Mouse (Mus musculus) bone marrow, adult 2 months (tissue): ENCODE results near the gene Mlxipl. TPM values are rescaled to one million over a fixed set of nuclear protein-coding genes. Genes with fewer than 3 reads are reported as not detected.

Experiments used
- H3K27ac ChIP-seq: fragments of 200-500 bp; 2 replicates; pipeline ENCODE4 v1.5.1; 2012; ENCODE audit warnings: low read depth, mild to moderate bottlenecking, control low read depth, inconsistent platforms, low read length; ENCODE audit not compliant: control insufficient read depth, poor library complexity, insufficient read depth
- H3K4me1 ChIP-seq: fragments of 200-500 bp; 2 replicates; pipeline ENCODE4 v1.6.1; 2011; ENCODE audit warnings: low read length; ENCODE audit not compliant: control insufficient read depth, insufficient read depth
- H3K4me3 ChIP-seq: fragments of 200-500 bp; replicated peaks from 2 replicates; pipeline ENCODE3; 2011; ENCODE audit warnings: mild to moderate bottlenecking, low read depth, low read length, control low read depth; ENCODE audit not compliant: control insufficient read depth
- CTCF ChIP-seq: fragments of 200-500 bp; IDR thresholded peaks from 2 replicates; pipeline ENCODE4 v1.5.1; 2011; ENCODE audit warnings: low read length, control low read depth; ENCODE audit not compliant: control insufficient read depth, insufficient read depth
- POLR2A ChIP-seq: fragments of 200-500 bp; IDR thresholded peaks from 2 replicates; pipeline ENCODE4 v1.6.1; 2011; ENCODE audit warnings: low read depth, mild to moderate bottlenecking, control low read depth, low read length, borderline replicate concordance; ENCODE audit not compliant: control insufficient read depth
- WGBS: fragments of 180-500 bp; shearing (Covaris S2); methylation state at CpG from one replicate; pipeline ENCODE4 v1.1.7; 2018; 5-methylcytosine and 5-hydroxymethylcytosine counted together
- polyA plus RNA-seq: library from polyadenylated mRNA; stranded (reverse); fragments of >200 nt; gene quantifications from 2 replicates; pipeline ENCODE4 v1.2.4, GENCODE M21; 2011; ENCODE audit warnings: low replicate concordance; ENCODE audit not compliant: missing spikeins, insufficient read depth, insufficient read length

Mlxipl gene
- polyA plus RNA-seq, 1 experiment = 4.1 TPM

DNA sequence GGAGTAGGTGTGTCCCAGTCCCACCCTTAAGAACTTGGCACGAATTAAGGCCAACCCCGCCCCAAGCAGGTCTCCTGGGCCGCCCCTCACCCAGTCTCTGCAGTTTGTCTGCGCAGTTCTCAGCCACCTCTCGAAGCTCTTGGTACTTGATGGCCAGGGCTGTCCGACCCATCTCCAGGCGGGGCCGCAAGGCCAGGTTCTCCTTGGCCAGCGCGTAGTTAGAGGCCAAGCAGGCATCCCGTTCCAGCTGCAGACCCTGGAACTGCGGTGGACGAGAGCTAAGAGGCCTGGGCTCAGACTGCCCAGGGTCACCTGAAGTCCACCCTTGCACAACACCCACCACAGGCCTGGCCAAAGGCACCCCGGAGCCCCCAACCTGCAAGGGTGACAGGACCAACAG, 13.3 kb upstream of the Mlxipl start:
- no peak overlapping the region for H3K4me3 ChIP-seq
- H3K4me1 ChIP-seq = no peaks in the 10 kb centered on the region
- TF ChIP-seq POLR2A (no peak), CTCF (no peak)
- H3K27ac ChIP-seq = no peak overlapping the region; the same call in 1 of the 2 replicates
- 86% methylated on average over 14 of the region's 14 CpGs for WGBS

DNA sequence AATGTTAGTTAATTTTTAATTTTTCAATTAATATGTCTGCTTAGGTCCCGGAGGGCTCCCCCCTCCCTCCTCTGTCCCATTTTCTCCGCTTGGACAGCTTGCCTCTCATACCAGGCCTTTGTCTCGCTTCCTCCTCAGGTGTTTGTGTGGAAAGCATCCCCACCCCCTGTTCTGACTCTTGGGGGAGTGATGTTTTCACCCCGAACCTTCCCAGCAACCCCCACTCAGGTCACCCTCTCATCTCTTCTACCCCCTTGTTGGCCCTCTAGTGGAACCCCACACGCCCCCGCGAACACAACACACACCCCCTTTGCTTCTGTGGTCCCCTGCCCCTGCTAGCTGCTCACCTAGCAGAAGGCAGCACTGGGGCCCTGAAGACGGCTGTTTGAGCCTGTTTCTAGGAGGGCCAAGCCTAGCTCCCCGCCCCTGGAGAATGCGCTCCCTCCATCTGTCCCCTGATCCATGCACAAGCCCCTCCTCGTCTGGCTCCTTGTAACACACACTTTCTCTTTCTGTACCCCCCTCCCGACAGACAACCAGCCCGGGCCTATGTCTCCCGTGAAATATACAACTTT, 12.7 kb upstream of the Mlxipl start:
- Histone ChIP-seq H3K4me1 (no peaks in the 10 kb centered on the region), H3K4me3 (no peak overlapping the region)
- 50% methylated on average over 14 of the region's 14 CpGs for WGBS

GRCm38 (mm10) chr5:135077564-135078481, 11.9 kb upstream of the Mlxipl start, which contains the start of gene Vps37d:
TSS of gene Vps37d (minus strand) at chr5:135078266.
- Histone ChIP-seq H3K4me3 (peak within 1 kb of the TSS; percentile 39), H3K4me1 (no peaks in the 10 kb centered on the region), H3K27ac (no peak within 1 kb of the TSS; the same call in 1 of the 2 replicates)
- TF ChIP-seq POLR2A (no peak), CTCF (peak; percentile 63; the same call in 1 of the 2 replicates)
- WGBS = 2% methylated on average over 77 of the region's 83 CpGs

More for the DNA sequence above, 12.7 kb upstream of the Mlxipl start:
- no peak for TF ChIP-seq POLR2A
- TF ChIP-seq CTCF = no peak
- no peak overlapping the region for H3K27ac ChIP-seq

DNA sequence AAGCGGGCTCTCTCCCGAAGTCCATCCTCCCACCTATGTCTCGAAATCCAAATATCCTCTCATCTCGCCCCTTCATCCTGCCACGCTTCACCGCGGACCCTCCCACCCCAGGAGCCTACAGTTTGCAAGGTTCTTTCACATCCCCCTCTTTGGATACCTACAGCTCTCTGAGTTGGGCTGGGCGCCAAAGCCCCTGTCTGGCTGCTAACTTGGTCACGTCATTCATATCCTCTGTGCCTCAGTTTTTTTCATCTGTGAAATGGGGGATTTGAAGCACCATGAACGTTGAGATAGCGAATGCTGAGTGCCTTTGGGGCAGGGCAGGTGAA, 11.2 kb upstream of the Mlxipl start:
- 5% methylated on average over 11 of the region's 11 CpGs for WGBS
- Histone ChIP-seq H3K27ac (no peak overlapping the region), H3K4me1 (no peaks in the 10 kb centered on the region), H3K4me3 (peak overlapping the region; percentile 31)
- TF ChIP-seq CTCF = no peak
- TF ChIP-seq POLR2A = no peak

GRCm38 (mm10) chr5:135079578-135079977, 10.1 kb upstream of the Mlxipl start:
- no peaks in the 10 kb centered on the region for H3K4me1 ChIP-seq
- WGBS = 88% methylated on average over 2 of the region's 2 CpGs

GRCm38 (mm10) chr5:135080539-135080938, 9.2 kb upstream of the Mlxipl start:
- TF ChIP-seq POLR2A (no peak), CTCF (no peak)
- Histone ChIP-seq H3K4me1 (no peaks in the 10 kb centered on the region), H3K4me3 (no peak overlapping the region), H3K27ac (no peak overlapping the region)
- WGBS = 73% methylated on average over 5 of the region's 5 CpGs

More at GRCm38 (mm10) chr5:135079578-135079977, 10.1 kb upstream of the Mlxipl start:
- H3K27ac ChIP-seq = no peak overlapping the region
- H3K4me3 ChIP-seq = no peak overlapping the region
- TF ChIP-seq CTCF (no peak), POLR2A (no peak)

DNA sequence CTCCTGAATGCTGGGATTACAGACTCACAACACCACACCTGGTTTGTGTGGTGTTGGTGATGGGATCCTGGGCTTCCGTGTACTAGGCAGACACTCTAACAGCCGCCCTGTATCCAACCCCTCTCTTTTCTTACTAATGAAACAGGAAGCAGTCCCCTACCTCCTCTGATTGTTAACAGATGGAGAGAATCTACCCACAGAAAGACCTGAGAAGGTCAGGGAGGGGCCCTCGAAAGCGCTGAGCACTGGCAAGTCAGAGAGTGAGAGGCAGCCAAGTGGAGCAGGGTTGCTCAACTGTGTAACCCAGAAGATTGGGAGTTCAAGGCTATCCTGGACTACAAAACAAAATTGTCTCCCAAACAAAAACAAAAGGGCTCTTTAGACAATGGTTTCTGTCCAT, 2.8 kb upstream of the Mlxipl start:
- Histone ChIP-seq H3K4me3 (no peak overlapping the region), H3K27ac (no peak overlapping the region), H3K4me1 (no peaks in the 10 kb centered on the region)
- no peak for TF ChIP-seq CTCF
- TF ChIP-seq POLR2A = no peak
- 42% methylated on average over 4 of the region's 4 CpGs for WGBS

DNA sequence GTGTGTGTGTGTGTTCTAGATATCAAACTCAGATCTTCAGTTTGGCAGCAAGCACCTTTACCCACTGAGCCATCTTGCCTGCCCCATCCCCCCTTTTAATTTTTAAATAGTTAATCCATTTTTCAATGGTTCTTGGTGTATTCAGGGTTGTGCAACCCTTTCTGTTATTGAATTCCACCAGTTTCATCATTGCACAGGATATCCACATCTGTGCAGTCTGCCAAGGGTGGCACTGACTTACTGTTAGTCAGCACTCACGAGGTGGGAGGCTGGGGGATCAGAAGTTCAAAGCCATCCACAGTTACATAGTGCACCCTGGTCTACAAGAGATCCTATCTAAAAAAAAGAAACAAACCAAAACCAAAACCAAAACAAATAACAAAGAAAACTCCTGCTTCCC, 11.3 kb downstream of the Mlxipl start:
- Histone ChIP-seq H3K27ac (no peak overlapping the region), H3K4me1 (no peaks in the 10 kb centered on the region; the same call in 1 of the 2 replicates), H3K4me3 (no peak overlapping the region)
- WGBS = 22% methylated on average over 1 of the region's 1 CpGs
- TF ChIP-seq CTCF = no peak
- TF ChIP-seq POLR2A = no peak
